Mouse (Mus musculus) kidney, postnatal 4 days (tissue): ENCODE results near the gene Cox7b2.
A peak's percentile ranks its signal among the peaks of the same experiment; 100 is the strongest.
"Not testable (repeated sequence)": the region's sequence is repeated elsewhere in the genome, so short reads cannot be mapped to it uniquely, and the experiment has no call there.

ENCODE experiments used
- DNase-seq, 2 experiments: peaks; one replicate each; pipeline ENCODE4 v3.0.0; 2021; ENCODE audit warnings: mixed read lengths in 2 of 2

Cox7b2 gene

DNA sequence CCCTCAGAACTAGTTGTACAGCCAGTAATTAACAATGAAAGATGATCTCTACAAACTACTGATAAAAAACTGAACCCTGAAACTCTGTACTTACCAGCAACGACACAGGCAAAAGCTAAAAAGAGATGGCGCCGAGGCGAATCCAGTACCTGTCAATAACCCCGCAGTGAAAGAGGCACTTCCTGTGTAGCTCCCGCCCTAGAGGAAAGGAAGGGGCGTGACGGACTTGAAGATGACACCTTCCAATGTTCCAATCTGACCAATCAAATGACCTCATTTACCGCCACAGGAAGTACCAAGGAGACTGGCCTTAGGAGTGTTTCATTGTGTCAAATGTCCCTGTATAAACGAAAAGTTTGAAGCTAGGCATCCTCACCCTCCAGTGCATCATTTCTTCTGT is at the start of gene Cox7b2:
Cox7b2 (minus strand) TSS at position 127 of the 400 bp plus-strand sequence.
- no peak for DNase-seq

DNA sequence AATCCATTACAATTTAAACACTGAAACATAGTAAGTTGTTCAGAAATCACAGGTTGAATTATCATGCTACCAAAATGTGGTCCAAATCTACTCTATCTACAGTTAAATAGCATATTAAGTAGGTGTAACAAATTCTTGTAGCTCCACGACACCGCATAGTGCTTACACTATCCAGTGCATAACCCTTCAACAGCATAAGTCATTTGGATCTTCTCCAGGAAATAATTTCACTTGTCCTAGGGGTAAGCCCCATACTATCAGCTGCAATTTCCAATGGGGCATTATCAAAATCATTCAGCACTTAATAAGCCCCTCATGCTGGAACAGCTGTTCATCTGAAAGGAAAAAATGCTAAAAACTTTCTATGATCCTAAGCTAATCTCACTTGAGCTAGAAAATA is 47.3 kb upstream of the Cox7b2 start:
- DNase-seq = no peak

DNA sequence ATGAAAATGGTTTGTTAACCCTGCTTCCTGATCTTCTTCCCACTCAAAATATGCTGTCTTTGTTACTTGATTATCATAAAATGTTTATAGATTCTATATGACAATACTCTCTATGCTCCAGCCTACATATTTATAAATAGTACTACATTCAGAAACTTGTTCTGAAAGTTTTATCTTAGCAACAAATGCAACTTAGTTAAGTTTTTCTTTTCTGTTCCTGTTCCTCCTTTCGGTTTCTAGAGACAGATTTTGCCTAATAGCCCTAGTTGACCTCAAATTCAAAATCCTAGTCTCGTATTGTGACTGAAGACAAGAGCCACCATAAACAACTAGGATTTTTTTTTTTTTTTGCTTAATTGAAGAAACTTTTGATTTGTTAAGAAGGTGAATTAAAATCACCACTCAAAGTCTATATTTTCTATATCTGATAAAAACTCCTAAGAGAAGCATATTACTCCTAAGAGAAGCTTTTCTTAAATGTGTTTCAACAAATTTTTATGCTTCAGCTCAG is 45.8 kb upstream of the Cox7b2 start:
- DNase-seq = no peak

DNA sequence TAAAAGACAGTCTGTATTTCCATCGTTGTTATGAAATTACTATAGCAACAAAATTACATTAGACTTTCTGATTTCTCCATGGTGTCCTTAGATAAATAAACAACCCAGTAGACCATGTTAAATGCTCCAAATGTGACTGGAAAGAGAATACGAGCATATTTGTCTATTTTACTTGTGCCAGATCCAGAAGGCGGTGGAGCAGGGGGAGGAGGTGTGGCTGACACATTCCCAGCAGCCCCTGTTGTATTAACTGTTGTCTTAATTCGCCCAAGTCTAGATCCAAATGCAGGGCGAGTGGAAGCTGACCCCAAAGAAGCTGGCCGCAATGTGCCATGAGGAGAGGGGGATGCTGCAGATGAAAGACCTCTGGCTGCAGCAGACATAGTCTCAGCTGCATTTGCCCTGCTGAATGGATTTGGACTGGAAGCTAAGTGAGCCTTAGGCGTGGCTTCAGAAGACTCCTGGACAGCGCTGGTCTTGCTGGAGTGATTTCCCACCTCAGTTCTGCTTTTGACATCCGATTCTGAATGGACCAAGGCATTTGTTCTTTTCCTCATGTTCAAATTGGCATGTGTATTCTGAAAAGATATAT is 23.7 kb upstream of the Cox7b2 start:
- DNase-seq = peak in 1 of 2 experiments; percentile 2

DNA sequence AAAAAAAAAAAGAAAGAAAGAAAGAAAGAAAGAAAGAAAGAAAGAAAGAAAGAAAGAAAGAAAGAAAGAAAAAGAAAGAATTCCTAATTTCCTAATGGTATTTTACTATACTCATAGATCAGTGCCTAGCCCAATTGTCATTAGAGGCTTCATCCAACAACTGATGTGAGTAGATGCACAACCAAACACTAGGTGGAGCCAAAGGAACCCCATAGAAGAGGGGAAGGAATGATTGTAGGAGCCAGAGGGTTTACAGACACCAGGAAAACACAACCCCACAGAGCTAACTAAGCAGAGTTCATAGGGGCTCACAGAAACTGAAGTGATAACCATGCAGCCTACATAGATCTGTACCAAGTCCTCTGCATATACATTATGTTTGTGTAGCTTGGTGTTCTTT is 2.5 kb downstream of the Cox7b2 start:
- DNase-seq = peak in 1 of 2 experiments; percentile 2

DNA sequence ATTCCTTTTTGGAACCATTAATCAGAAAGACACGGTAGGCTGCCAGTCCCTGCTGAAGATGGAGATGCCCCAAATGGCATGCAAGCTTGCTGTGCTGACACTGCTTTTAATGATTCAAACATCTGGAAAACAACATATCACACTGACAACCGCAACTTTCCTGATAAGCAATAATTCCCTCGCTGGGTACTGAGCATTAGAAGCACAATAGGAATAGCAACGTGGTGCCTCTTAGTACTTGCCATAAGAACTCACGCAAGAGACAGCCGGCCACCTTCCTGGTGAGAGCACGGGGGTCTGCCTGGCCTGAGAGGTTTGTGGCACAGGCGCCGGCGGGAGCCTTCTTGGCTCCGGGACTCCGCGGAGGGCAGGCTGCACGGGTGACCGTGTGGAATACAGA is 22.5 kb downstream of the Cox7b2 start:
- not testable (repeated sequence) for DNase-seq

DNA sequence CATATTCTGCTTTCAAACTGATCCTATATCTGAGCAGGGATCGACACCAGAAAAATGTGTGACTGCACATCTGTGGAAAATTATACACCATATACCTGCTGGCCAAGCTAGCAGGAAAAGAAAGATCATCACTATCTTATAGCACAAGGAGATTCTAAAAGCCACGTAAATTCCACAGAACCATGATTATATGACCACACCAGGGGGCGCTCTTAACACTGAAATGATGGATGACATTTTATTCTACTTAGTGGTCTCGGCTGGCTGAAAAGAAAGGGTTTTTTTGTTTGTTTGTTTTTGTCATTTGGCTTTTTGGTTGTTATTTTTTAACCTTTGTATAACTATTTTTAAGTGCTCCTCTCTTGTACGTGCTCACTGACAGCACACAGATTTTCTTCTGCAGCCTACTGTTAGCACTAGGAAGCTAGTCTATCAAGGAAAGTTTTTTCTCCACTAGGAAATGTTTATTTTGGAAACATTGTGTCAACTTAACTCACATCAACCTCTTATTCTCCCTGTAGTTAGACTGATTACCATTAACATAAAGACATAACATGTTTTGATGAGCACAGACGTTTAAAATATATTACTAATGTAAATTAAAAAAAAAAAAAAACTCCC is 45.8 kb downstream of the Cox7b2 start:
- DNase-seq = peak; percentile 71

DNA sequence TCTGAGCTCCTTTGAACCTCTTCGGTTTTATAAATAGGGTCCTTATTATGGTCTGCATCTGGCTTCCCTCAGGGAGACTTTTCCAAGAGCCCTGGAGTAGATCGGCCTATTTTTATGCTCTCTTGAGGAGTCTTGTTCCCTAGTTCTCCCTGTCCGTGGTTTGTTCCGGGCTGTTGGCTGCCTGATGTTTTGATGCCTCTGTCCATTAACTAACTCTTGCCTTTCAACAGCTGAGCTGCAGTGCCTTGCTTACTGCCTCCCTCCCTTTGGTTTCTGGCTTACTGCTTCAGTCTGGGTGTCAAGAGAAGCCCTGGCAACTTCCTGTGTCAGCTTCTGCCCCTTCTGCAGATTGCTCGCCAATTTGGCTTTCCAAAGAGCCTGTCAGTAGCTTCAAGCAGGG is 52.4 kb downstream of the Cox7b2 start:
- peak; percentile 3 to 16 for DNase-seq

DNA sequence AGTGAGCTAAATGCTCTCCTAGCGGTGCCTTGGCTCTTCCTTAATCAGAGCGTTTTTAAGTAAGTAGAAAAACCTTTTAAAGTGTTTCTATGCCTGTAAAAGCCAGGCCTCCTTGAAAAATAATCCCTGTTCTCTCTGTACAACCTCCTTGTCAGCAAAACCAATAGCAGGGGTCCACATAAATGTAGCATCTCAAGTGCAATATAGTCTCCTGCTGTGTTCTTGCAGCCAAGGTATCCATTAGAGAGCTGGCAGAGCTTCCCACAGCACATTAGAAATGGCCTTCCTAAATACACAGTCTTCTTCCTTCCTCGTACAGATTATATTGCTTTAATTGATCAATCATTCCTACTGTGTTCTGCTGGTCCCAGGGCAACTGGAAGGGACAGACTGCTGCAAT is 91.0 kb downstream of the Cox7b2 start:
- DNase-seq = no peak

DNA sequence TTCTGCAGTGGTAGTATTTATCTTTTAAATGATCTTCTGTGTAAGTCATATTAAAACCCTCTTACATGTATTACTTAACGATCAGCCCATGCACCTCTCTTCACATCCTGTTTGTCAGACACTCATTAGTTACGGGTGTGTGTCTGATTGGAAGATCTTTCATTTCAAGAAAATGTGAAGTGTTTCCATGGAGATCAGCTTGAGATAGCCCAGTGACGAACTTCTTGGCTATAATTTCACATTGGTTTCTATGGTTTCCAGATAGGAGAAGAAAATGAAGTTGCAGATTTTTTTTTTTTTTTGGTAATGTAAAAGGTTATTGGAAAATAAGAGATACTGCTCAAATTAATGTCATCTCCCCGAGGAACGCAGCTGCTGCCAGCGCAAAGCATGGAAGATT is 107.8 kb downstream of the Cox7b2 start:
- no peak for DNase-seq
